Mouse (Mus musculus) frontal cortex, postnatal 25 days (tissue): ENCODE data around the gene 4930451I11Rik.

Source experiments
- DNase-seq, 2 experiments: peaks; one replicate each; pipeline ENCODE4 v3.0.0; 2022; ENCODE audit warnings: low spot score in 2 of 2

The 4930451I11Rik gene

DNA sequence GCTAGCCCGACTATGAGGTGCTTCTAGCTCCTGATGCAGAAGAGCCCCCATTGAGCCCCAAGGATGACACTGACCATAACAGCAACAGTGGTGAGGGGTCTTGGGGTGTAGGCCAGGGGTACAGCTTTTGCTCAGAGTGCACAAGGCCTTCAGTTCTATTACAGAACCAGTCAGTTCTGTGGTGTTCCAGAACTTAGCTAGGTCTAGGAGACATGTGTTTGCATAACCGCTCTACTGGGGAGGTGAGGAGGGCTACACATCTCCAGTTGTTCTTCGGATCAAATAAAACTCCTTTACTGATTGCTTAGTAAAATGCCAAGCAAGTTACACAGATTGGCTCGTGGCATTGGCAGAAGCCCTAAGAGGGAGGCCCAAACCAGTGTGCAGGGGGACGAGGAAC is at the start of gene 4930451I11Rik:
Gene 4930451I11Rik (minus strand): TSS at position 101 of the 400 bp plus-strand sequence.
- DNase-seq = no peak

DNA sequence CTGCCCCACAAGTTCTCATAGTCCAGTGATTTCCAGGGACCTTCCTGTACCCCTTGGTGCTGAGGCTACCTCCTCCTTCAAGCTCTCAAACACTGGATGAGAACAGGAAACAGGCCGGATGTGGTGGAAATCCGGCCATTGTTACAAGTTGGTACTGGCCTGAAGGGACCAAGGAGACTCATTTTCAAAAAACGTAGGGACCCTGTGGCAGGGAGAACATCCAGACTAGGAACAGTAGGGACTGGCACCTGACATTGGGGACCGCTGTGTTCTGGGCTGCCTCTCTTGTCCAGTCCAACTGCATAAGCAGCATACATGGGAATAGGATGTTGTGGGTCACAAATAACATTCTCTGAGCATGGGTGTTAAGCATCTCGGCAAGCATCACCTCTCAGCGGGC is 49.6 kb upstream of the 4930451I11Rik start:
- DNase-seq = no peak

DNA sequence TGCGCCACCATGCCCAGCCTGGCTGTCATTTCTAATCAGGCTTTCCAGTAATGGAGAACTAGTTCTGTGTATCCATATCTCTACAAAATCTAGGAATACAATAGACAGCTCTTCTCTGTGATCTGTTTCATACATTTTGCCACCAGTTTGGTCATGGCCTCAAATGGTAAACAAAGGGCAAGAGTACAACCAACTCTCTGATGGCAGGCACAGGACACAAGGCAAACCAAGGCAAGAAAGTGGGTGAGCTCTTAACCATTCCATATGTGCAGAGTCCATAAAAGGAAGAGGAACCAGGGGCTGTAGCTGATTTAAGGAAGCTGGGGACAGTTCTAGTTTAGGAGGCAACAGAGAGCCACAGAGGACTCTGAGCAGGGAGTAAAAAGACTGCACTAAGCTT is 45.8 kb upstream of the 4930451I11Rik start:
- no peak for DNase-seq

DNA sequence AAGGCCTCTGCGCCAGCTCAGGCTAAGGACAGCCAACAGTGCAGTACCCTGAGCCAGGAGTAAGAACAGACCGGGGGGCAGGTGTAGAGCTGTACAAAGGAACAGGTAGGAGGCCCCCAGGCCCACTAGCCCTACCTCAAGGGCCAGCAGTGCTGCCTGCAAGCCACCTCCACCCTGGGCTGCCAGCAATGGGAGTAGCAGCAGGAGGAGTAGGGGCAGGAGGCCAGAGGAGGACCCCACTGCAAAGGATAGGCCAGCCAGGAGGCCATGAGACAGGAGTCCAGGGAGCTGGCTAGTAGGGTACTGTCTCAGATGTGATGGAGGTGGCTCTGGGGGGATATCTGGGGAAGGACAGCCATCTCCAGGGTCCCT is 39.1 kb upstream of the 4930451I11Rik start:
- DNase-seq = no peak

DNA sequence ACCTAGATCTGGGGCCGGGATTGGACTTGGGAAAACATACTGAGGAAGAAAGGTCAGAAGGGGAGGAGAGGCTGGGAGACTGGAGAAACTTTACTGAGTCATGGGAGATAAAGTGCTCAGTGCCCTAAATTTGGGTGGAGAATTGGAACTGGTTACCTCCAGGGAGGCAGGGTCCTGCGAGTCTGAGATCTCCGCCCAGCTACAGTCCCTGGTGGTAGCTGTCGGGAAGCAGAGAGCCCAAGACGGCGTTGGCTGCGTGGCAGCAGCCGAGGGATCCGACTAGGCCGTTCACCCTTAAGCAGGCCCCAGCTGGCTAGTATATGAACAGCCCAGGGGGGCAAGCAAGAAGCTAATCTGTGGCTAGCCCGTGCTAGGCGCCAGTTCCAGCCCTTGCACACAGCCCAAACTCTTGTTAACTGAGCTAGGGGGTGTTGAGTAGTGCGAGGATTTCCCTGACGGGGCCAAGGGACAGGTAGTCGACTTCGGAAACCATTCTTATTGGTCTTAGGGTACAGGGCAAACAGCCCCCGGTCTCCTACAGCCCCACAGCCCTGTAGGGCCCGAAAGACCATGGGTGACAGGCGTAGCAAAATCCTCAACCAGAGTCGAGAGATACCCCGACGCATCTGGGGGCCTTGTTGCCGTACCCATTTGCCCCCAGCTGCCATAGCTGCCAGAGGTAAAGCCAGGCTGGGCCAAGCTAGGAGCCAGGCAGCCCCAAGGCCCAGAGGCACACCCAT is 38.5 kb upstream of the 4930451I11Rik start:
- DNase-seq = no peak

DNA sequence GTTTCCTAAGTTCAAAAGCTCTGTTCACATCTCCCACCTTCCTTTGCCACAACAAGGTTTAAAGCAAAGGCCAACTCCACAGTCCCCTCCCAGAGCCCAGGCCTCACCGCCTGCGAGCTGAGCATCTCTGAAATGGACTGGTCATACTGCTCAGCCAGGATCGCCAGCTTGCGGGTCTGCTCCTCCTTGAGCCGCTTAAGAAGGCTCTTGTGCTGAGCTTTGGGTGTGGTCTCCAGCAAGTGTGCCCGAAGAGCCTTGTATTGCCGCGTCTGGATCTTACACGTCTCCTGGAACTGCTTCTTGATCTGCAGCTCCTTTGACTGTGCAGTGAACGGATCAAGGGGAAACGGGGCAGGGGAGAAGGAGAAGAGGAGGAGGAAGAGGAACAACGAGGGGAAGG is 36.6 kb upstream of the 4930451I11Rik start:
- no peak for DNase-seq

DNA sequence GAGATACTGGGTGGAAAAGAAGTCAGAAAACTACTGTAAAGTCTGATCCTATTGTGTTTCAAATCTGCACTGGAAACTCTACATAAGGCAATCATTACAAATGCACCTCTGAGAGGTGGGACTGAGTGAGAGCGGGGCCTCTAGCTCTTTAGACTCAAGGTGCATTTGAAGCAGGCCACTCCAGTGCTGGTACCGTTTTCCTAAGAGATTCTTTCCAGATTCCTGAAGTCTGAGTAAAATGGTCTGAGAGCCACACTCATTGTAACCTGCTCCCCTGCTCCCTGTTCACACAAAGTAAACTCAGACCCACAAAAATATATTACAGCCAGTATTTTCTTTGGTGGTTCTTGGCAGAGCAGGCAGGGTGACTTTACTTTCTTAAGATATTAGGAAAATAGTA is 36.1 kb upstream of the 4930451I11Rik start:
- no peak for DNase-seq

DNA sequence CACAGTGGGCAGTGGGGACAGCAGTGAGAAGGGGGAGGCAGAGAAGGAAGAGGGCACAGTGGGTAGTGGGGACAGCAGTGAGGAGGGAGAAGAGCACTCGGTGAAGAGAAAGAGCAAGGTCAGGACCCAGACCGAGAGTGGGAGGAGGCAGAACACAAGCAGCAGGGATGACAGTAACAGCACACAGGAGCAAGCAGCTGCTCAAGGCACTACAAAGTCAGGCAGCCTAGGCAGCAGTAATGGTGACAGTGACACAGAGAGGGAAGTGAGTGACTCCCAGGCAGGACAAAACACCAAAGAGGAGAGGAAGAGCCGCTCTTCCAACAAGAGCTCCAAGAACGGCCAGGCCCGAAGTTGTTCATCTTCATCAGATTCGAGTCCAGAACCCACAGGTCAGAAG is 32.4 kb upstream of the 4930451I11Rik start:
- DNase-seq = no peak

DNA sequence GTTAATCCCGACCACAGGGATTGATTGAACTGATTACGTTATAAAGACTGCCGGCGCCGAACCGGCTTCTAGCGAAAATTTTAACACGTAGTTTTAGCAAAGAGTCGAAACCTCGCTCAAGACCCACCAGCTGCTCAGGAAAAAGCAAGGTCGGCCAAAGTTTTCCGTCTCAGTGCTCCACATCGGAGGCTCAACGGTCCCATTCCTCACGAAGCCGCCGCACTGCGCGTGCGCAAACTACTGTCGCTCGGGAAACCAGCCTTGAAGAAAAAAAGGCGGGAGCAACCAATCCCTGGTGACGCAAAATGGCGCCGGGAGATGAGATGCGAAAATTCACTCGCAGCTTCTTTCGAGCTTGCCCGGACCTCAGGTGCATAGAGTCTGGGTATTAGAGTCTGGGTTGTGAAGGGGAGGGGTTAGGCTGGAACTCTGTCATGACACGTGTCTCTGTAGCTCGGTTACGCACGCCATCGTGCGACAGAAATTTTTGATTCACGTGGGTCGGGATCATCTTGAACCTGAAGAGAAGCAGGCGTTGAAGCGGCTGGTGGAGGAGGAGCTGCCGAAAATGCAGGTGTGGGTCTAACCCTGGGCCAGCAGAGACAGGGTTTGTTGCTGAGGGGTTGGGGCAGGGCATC is 30.8 kb upstream of the 4930451I11Rik start, which contains the start of gene Ino80e:
Gene Ino80e (minus strand): TSS at position 231 of the 638 bp plus-strand sequence.
- DNase-seq = peak; percentile 92 to 94

DNA sequence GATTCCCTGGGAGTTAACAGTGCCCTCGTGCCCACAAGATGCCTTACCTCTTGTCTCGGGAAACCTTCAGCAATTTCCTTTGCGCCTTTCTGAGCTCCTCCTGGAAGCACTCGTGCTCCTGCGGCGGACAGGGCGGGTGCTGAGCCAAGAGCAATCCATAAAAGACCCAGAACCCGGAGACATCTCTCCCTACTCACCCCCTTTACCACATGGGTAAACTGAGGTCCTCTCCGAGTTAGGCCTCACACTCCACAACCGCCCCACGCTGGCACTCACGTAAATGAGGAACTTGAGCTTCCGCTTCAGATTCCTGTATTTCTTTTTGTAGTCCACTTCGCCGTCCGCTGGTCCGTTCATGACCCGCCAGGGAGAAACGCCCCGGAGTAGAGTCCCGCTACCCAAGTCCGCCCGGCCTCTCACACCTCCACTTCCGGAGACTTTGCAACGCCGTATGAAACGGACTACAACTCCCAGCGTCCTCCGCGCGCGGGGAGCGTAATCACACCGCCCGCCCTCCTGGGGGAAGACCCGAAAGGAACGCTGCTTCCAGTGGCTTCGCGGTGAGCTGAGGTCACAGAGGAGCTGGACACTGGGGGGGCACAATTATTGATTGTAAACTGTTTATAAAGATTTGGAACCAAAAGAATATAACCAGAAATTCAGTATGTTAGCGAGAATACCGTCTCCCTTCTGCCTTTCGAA is 30.1 kb upstream of the 4930451I11Rik start, which contains the start of gene Hirip3:
Gene Hirip3 (plus strand): TSS at position 544 of the 702 bp plus-strand sequence.
- DNase-seq = peak; percentile 85 to 91

DNA sequence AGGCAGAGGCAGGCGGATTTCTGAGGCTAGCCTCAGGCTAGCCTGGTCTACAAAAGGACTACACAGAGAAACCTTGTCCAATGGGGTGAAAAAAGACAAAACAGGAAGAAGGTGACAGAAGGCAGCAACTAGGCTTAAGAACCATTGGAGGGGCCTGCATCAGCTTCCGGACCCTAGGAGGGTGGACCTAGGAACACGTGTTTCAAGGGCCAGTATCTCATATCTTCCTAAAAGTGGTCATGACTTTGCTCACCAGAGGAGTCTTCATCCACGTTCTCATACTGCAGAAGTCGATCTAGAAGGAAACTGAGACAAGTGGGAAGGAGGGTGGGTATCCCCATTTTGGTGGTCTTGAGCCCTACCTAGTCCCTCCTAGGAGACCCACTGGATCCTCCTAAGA is 29.5 kb upstream of the 4930451I11Rik start:
- DNase-seq = no peak

DNA sequence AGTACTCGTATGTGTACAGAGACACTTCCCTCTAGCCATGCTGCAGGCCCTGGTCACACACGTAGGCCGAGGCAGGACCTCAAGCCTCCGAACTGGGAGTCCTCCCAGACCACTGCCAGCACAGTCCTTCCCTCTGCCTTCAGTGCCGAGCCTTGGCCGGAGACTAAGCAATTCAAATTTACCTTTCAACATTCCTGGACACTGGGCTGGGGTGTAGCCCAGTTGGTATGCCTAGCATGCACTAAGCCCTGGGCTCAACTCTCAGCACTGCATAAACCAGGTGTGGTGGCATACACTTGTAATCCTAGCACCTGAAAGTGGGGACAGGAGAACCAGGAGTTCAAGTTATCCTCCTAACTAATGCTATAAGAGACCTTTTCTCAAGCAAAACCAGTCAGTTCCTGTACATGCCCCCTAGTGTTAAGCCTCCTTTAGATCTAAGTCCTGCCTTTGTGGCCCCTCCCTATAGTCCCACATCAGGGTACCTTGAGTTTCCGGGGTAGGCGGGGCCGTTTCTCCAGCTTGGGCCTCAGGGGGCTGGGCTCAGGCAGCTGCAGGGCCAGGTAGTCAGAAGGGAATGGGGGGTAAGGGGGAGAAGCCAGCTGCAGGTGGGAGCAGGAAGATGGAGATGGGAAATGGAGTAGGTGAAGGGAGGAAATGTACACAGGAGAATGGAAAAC is 25.4 kb upstream of the 4930451I11Rik start:
- DNase-seq = no peak

DNA sequence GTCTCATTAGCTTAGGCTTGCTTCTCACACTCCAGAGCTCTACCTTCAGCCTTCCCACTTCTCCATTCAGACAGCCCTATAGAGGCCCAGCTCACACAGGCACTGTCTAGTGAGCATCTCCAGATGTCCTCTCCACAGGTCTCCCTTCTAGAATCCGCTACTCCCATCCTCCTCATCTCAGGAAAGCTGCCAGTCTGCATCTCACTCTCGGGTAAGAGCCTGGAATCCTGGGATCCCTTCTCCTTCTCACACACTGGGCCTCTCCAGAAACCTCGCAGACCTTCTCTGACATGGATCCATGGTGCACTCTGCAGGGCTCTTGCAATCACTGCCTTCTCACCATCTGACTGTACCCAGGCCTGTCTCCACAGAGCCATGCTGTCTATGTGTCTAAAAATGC is 24.2 kb upstream of the 4930451I11Rik start:
- no peak for DNase-seq

DNA sequence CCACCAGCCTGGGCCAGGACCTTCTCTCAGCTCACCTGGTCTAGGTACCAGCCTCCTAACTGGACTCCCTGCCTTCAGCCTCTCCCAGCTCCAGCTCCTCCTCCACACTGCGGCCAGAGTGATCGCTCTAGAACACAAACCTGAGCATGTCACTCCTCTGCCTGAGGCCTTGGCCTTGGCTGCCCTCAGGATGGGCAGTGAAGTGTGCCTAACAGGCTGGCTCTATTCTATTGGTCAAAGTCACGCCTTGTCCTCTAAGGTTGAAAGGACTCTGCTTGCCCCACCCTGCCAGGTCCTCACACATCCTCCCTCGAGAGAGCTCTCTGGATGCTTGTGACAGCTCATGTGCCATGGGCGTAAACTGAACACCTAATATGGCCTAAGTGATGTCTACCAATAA is 22.0 kb upstream of the 4930451I11Rik start:
- no peak for DNase-seq

DNA sequence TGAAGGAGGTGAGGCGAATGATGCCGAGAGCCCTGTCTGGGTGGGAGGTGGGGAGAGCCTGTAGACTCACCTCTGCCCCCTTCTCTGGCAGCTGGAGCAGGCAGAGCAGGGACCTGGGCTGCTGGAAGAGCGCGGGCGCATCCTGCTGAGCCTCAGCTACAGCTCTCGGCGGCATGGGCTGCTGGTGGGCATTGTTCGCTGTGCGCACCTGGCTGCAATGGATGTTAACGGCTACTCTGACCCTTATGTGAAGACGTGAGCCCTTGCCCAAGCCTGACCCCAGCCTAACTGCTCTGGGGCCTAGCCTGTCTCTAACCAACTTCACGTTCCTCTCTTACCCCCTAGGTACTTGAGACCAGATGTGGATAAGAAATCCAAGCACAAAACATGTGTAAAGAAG is 19.8 kb upstream of the 4930451I11Rik start:
- no peak for DNase-seq

DNA sequence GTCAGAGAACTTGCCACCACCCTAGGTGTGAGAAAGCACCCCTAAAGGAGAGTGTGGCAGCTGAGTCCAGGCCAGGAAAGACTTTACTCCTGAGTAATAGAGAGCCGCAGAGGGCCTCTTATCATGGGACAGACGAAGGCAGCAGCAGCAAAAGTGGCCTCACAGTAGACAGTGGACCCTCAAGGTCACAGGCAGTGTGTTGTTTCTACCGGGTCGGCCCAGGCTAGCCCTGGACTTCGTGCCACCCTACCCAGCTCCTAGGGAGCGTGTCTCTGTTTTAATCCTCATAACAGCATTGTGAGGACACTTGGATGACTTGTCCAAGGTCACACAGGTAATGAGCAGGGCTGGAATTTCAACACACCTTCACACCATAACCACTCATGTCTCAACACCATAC is 18.7 kb upstream of the 4930451I11Rik start:
- no peak for DNase-seq

DNA sequence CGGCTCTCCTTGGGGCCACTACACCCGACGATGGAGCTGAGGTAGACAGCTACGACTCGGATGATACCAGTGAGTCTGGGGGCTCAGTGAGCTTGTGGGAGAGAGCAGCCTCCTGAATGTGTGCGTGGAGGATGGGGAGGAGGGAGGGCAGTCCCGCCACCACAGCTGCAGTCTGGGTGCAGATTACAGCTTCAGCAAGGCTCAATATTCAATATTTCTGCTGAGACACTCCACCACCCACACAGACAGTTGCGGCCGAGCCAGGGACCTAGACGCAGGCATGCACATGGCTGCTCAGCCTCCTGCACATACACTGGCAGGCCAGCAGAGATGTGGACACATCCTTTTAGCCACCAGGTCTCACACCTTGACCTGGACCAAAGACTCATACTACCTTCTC is 17.4 kb upstream of the 4930451I11Rik start:
- no peak for DNase-seq

DNA sequence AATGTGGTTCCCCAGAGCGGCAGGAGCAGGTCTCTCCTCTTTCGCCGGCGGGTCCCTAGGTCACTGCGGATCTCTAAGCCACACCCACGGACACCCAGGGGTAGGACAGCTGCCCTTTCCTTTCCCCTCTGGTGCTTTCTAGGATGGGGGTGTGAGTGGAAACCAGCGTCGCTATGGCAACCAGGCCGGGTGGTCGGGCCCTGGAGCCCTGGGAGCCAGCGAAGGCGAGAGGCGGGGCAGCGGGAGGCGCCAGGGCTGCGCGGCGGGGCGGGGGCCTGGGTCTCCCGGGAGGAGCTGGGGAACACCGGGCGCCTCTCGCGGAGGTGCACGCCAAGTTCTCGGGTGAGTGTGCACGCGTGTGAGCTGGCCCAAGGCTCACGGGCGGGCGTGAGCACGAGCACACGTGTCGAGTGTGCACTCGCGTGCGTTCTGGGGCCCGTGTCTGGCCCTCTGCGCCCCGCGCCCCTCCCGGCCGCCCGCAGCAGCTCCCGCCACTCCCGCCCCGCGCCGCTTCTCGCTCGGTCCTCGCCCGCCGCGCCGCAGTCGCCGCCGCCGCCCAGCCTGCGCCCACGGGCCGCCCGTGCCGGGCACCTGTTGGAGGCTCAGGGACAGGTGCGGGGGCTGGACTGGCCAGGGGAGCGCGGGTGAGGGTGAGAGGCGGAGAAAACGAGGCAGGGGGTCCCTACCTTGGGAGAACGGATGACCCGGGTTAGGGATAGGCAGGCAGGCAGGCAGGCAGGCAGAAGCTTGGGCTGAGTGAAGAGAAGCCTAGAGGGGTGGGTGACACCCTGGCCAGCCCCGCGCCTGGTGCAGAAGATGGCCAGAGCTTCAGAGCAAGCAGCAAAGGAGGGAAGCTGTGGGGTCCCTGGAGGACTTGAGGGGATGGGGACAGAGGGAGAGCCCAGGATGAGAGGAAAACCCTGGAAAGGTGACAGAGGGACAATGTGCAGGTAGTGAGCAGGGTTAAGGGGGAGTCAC is 16.3 kb upstream of the 4930451I11Rik start:
- no peak for DNase-seq

DNA sequence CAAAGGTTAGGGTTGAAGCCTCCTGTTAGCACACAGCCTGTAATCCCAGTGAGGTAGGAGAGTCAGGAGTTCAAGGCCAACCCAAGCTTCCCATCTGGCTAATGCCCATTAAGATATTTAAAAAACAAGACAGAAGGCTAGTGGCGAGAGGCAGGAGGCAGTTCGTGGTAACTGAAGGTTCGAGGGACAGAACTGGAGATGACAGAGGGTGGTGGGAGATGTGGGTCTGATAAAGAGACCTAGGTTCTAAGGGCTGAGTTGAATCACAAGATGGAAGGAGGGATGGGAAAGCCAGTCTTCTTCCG is 15.6 kb upstream of the 4930451I11Rik start, which contains the start of gene Doc2a:
Gene Doc2a (plus strand): TSS at position 301 of the 305 bp plus-strand sequence.
- DNase-seq = no peak

DNA sequence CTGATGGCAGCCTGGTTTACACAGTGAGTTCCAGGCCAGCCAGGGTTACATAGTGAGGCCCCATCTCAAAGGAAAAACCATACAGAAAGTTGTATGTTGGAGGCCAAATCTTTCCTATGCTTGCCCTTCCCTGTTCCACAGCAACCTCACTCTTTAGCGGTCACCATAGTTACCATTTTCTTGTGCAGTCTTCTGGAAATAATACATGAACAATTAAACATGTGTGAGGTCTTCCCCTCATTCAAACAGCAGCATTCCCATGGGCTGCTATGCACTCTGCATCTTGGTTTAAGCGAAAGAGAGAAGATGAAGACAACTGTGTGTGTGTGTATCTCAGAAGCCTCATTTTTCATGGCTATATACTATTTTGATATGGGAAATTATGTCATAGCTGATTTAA is 14.1 kb upstream of the 4930451I11Rik start:
- no peak for DNase-seq

DNA sequence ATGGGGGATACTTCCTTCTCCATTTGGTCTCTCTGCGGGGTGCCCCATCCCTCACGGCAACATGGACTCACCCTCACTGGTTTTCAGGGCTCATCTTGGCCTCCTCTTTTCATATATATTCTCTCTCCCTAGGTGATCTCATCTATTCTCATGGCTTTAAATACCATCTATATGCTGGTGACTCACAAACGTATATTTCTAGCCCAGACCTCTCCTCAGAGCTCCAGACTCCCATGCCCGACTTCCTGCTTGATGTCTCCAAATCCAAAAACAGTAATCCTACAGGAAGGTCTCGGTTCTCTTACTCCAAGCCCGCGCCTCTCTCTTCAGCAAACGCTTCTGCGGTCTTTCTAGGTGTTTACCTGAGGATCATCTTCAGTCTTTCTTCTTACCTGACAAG is 11.8 kb upstream of the 4930451I11Rik start:
- no peak for DNase-seq
